Mouse (Mus musculus) megakaryocyte progenitor cell, adult 5-6 weeks (primary cell): ENCODE results near the gene Kcnb1. TPM values are rescaled to one million over a fixed set of nuclear protein-coding genes. Genes with fewer than 3 reads are reported as not detected.

Source experiments
- ATAC-seq: replicated peaks from 2 replicates; pipeline ENCODE4 v1.8.0; 2016; ENCODE audit warnings: mild to moderate bottlenecking, moderate TSS enrichment, inconsistent platforms; ENCODE audit not compliant: poor library complexity
- total RNA-seq, 2 experiments: library from RNA; stranded (forward) in 1 of 2; stranded (reverse) in 1 of 2; fragments of 157-497, 149-512 nt in 1 of 2; fragments of 200-1000 nt in 1 of 2; gene quantifications; 2 replicates each; pipeline versions ENCODE4 v1.2.3 to v1.2.4; 2015 to 2017

Gene Kcnb1
- total RNA-seq, 2 experiments from 2014 or later: 0.47 to 0.75 TPM

DNA sequence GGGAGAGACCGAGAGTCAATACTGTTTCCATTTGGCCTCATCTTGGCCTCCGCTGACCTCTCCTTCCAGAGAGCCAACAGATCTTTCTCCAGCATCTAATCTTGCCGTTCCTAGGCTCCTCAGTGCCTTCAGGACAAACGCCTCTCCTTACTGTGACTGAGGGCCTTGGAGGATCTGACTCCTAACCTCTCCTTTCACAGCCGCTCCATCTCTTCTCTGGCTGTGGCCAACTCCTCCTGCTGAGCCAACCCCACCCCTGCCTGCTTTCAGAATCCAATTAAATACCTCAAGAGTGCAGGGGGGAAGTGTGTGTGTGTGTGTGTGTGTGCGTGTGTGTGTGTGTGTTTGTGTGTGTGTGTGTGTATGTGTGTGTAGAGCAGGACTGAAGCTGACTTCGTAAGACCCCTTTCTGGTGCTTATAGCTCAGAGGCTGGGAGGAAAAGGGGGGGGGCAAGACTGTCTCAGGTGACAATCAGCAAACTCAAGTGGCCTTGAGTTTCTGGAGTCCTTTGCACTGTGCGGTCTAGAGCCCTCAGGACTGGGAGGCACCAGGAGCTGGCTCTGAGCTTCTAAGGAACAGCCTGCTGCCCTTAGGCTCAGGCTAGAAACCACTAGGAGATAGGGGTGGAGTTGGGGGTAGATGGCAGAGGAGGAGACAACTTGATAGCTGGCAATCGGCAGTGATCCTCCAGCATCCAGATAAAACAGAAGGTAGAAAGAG is 59.7 kb downstream of the Kcnb1 start:
- ATAC-seq: no peak

DNA sequence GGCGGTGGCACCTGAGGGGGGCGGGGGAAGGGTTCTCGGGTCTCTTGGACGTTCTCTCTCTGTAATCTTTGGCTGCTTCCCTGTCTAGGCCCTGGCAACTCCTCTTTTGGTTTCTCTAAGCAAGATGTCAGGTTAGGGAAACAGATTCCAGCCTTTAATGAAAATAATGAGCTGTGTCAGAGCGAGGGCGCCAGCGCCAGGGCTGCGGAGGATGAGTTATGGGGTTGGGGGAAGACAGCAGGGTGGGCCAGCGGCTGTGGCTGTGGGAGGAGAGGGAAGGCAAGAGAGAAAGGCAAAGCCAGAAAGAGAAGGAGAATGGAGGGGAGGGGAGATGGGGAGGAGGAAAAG is 60.4 kb downstream of the Kcnb1 start:
- ATAC-seq: 0 out of 2 replicates have a peak, but pooled peaks have one; percentile 5

DNA sequence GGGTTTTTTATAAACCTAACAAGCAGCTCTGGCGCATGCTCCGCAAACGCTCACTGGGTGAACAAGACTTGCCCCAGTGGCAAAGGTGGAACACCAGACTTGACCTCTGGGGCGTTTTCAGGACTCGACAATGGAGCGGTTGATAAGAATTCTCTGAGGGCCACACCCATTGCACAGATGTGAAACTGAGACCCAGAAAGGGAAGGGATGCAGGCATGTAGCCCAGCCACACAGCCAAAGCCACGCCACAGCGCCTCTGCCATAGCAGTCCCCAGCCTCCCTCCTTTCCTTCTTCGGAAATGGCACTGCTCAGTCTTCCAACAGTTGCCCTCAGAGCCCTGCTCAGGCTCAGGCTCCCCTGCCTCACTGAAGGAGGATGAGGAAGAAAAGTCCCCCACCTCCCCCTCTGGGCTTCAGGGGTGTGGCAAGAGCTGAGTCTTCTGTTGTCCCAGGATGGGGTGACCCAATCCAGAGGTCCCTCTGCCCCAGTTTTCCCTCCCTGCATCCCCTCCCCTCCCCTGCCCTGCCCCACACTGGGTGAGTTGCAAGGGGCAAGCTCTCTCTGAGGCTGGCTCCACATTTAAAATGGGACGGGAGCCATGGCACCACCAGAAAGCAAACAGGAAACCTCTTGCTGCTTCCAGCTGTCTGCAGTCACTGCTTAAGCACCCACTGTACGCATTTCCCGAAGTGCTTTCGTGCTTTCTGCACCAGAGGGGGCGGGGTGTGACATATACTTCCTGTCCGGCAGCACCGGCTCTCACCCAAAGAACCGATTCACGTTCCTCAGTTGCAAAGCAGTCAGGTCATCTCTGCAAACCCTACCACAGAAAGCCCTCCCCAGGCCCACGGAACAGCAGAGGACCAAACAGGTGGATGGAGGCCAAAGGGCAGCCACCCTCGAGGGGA is 61.0 kb downstream of the Kcnb1 start:
- peak; percentile 49; the same call in 1 of the 2 replicates for ATAC-seq

DNA sequence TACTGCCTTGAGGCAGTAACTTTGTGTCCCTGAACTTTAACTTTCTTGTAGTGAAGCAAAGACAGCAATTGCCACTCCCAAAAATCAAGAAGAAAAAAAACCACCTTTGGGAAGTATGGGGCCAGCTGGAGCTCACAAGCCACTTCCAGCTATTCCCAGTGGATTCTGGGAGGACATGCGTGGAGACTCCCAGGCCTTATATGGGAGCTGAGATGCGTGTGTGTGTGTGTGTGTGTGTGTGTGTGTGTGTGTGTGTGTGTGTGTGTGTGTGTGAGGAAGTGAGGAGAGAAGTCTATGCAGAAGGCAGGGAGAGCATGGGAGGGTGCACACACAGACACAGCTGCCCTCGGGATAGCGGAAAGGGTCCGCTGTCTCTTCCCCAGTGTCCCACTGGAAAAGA is 62.6 kb downstream of the Kcnb1 start:
- no peak for ATAC-seq

DNA sequence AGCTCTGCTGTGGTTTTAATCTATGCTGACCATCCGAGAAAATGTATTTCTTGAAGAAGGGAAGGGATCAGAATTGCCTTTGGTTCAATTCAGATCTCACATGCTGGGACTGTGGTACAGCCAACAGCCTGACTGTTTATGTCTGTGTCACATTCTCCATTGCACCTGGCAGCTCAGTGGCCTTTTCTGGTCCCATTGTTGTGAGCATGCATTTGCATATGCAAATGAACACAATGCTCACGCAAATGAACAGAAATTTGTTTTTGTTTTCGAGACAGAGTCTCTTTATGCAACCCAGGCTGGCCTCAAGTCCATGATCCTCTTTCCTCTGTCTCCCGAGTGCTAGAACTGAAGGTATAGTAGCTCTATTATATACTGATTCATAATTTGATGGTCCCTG is 64.2 kb downstream of the Kcnb1 start:
- no peak for ATAC-seq

DNA sequence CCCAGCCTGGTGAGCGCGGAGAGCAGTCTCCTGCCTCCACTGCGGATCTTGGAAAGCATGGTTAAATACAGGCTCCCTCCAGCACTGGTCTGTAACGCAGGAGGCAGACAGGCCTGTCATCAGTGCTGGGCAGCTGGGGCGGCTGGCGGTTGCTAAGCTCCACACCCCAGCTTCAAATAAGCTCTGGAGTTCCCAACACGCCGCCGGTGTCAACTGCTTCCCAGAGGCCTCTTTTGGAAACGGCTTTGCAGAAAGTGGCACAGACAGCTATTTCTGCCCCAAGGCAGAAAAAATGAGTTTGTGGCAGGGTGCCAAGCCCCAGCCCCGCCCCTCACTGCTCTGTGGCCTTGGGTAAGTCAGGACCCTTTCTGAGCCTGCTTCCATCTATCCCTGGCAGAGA is 66.0 kb downstream of the Kcnb1 start:
- no peak for ATAC-seq

DNA sequence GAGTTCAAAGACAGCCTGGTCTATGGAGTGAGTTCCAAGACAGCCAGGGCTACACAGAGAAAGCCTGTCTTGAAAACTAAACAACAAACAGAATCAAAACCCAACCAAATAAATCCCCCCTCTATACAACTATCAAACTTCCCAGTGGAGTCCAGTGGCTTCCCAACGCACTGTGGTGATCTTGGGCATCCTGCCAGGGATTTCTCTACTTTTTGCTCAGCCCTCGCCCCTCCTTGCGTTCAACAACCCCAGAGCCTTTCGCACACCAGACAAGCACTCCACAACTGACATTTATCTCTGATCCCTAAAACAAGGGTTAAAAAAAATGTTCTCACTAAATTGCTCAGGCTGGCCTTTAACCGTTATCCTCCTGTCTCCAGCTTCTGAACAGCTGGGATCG is 67.2 kb downstream of the Kcnb1 start:
- no peak for ATAC-seq

DNA sequence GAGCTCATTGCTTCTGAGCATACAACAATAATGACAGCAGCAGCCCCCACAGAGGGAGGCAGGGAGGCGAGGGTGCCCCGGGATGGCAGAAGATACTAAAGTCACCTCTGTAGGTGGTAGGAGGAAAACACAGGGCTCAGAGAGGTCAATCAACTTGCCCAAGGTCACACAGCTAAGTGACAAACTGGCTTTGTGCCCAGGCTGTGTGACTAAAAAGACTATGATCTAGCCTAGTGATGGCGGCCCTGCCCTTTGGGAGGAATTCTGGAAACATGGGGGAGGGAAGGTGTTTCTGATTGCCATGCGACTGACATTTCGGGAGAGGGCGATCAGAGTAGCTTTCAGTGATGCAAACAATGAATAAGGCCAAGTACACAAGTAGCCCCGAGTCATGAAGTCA is 68.0 kb downstream of the Kcnb1 start:
- ATAC-seq: no peak

DNA sequence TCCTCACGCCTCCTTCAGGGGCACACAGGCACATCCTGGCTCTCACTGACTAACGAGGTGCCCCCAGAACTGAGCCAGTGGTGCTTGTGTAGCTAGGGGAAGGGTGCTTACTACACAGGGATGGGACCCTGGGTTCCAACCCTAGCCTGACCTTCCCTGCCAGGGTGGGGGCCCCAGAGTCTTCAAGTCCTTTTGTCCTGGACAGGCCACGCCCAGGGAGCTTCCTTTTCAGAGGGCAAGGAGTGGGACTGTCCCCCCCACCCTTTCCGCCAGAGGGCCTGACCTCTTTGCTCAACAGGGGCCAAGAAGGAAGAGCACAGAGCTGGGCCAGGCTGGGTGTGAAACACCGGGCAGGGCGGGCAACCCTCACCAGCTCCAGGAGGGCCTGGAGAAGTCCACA is 68.7 kb downstream of the Kcnb1 start:
- ATAC-seq: no peak

DNA sequence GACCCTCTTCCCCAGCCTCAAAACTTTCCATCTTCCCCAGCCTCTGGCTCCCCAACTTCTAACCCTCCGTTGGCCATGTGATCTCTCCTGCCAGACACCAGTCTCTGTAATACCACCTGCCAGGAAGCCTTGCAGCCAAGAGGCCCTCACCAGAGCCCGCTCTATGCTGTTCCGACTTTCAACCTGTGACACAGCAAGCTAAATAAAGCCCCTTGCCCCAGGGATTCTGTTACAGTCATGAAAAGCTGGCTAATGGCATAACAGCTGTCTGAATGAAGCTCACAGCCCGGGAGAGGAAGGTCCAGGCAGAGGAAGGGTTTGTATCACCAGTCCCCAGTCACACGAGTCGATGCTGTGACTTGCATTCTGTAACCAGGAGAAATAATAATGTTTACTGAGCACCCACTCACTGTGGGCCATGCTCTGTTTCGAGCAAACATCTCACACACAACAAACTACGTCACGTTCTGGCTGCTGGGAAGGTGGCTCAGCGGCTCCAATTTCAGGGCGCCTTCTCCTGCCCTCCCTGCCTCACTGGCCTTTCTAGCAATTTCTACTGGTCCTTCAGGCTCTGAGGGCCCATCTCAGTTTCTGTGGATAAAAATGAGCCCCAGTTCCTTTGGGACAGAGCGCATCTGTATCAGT is 69.6 kb downstream of the Kcnb1 start:
- ATAC-seq: no peak

DNA sequence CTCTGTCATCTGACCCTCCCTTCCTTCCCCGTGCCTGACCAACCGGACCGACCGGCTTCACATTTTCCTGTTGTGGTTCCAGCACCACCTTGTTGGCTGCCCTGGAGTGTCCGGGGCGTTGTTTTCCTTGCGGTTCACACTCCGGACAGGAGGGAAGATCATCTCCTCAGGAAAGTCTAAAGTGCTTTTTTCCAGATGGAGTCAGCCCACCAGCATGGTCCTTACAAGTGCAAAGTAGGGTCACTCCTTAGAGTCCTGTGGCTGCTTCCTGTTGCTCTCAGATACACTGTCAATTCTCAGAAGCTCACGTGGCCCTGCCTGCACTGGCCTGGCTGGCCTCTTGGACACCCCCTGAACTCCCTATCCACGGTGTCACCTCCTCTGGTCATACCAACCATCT is 71.9 kb downstream of the Kcnb1 start:
- no peak for ATAC-seq

DNA sequence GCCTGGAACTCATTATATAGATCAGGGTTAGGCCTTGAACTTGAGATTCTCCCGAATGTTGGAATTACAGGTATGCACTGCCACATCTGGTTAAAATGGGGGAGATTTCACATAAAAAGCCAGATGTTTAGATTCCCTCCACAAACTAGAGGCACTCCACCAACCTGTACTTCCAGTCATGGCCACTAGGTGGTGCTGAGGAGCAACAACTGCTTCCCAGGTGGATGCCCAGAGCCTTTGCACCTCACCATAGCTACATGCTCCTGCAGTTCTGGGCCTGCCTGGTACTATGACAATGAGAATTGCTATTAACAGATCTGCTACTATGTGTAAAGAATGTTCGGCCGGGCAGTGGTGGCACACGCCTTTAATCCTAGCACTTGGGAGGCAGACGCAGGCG is 77.2 kb downstream of the Kcnb1 start:
- peak; percentile 96 for ATAC-seq

DNA sequence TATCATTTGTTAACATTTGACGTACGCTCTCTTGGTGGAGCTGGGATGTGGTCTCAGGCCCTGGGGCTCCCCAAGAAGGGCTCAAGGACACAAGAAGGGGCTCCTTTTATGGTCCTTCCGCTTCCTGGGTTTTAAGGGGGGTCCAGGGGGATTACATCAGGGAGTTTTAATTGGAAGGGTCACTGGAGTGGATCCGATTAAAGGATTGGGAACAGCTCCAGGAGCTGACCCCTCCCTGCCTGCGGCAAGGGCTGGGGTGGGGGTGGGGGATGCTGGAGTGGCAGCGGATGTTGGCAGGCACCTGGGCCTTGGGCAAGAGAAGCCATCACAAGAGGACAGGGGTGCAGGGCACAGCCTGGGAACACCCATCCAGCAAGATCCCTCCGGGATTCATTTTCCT is 77.7 kb downstream of the Kcnb1 start:
- no peak for ATAC-seq

DNA sequence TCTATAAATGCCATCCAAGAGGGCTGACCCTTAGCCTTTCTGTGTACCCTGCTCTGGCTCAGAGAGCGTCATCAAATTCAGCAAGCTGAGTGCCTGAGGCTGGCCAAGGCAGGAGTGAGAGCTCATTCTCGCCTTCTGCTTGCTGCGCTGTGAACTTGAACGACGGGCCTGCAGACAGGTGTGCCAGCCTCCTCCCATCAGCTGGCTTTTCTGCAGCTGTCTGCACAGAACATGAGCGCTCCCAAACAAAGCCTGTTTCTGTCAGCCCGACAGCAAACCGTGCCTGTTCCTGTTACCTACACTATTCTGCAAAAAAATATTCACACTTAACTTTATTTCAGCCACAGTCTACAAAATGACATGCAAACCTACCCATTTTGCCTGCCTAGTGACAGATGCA is 80.4 kb downstream of the Kcnb1 start:
- no peak for ATAC-seq

DNA sequence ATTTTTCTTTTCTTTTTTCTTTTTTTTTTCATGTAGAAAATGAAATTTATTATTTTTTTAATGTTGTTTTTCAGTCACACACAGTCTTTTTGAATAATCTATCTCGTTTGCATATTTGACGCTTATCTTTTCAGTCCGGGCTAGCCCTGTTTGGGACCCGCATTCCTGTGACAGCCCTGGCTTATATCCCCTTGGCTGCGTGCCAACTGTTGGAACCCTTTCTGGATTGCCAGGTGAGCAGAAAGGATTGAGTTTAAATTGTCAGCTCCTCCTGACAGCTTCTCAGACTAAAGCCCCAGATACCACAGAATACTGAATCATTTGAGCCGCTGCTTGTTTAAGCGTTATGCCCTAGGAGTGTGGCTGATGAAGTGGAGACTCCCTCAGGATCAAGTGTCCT is 86.4 kb downstream of the Kcnb1 start:
- no peak for ATAC-seq

DNA sequence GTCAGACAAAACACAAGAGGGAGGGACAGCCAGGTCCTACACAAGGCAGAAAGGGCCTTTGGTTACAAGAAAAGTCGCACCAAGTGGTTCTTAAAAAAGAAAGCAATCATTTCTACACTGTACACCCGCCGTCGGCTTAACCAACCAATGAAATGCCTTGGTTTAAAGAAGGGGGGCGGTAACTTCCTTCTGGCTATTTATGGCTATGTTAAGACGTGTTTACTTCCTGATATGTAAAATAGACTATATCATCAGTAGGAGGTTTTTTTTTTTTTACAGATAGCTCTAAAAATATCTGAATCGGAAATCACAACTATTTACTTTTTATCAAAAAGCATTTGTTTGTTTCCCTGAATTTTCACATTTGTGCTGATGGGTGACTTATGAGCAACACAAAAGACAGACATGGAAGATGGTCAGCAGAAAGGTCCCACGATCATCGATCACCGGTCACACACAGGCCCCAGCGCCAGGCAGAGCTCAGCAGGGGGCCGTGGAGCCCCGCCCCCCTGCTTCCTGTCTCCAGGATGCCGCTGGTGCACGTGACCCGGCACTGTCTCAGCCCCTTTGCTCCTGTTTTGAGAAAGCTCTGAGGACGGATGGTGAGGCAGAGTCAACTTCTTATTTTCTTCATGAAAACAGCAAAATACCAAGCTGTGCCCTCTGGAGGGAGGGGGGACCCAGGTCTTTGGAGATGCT is 88.1 kb downstream of the Kcnb1 start:
- peak; percentile 95 for ATAC-seq

DNA sequence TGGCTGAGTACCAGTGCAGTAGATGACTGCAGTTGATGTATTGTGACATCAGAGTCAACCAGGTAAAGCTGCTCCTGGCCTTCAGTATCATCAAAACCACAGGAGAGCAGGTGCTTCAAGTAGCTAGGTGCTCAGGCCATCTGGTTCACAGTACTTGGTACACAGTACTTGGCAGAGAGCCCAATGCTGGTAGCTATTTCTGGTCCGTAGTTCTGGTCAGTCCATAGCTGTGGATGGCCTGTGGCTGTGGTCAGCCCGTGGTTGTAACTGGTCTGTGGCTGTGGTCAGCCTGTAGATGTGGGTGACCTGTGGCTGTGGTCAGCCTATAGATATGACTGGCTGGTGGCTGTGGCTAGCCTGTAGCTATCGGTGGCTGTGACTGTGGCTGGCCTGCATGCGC is 95.3 kb downstream of the Kcnb1 start:
- ATAC-seq: no peak

DNA sequence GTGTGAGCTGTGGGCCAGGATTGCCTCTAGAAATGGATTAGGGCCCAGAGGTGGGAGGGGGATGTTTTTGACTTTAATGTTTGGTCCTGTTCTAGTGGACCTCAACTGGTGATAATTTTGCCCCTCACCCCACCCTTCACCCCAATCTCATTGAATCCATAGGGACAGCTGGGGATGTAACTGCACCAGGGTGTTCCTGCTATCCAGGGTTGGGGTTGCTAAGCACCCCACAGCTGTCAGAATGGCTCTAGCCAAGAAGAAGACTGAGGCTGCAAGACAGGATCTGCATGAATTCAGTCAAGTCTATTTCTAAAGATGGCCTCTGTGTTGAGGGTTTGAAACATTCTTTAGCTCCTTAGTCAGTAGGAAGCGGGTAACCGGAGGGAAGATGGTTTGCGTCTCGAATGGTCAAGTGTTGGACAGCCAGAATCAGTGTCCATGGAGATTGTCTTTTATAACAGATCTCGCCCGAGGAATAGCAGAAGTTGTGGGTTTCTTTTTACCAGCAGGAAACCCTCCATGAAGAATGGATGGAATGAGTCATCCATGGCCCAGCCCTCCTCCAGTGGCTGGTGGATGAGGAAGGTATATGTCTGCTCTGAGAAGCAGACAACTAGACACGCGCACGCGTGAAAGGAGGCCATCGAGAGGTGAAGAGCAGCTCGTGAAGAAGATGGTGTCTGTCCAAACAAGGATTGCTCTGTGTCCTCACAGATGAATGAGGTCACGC is 96.6 kb downstream of the Kcnb1 start:
- peak; percentile 94 for ATAC-seq

DNA sequence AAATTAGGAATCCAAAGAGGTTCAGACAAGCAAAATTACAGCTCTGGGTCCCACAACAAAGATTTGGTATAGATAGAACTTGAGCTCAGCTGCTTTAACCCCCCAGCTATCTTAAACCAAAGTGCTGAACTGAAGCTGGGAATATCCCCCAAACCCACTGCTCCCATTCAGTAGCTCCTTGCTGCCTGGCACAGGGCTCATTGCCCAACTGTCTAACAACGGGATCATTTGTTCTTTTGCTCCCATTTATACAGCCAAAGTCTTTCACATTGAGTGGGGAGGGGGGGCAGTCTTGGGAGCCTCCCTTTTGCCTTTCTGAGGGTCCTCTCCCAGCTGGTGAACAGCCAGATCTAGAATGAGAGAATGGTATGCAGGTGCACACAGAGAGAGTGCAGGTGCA is 99.7 kb downstream of the Kcnb1 start:
- ATAC-seq: no peak

DNA sequence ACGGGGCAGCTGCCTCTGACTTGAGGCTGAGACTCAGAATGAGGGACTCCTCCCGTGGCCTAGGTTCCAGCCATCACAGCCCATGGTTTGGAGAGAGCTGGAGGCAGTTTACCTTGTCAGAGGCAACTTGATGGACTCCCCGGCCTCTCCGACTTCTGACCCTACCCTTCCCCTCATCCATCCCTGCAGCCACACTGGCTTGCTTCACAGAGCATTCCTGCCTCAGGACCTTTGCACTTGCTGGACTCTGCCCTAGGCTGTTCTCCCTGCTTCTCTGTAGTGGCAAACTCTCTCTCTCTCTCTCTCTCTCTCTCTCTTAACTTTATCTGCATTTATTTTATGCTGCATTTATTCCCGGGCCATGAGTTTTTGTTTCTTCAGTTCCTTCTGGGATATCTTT is 103.1 kb downstream of the Kcnb1 start:
- ATAC-seq: no peak

DNA sequence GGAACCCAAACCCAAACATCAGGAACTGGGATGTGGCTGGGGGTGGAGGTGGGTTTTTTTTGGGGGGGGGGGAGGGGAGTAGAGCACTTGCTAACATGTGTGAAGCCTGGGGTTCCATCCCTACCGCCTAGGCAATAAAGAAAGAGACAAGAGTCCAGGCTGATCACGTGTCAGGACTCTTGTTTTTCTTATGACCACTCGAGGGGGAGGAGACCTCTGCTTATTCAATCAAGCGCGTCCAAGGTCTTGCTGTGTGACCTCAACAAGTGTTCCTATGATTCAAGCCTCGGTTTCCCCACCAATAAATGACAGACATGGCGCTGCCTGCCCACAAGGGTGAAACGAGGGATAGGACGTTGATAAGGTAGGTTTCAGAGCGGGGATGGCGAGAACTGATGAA is 103.9 kb downstream of the Kcnb1 start:
- ATAC-seq: no peak
